Mouse (Mus musculus) liver, adult 2 months (tissue): Measurements from ENCODE around the gene Pnrc2.

Source experiments
- CTCF ChIP-seq: fragments of 200-500 bp; IDR thresholded peaks from 2 replicates; pipeline ENCODE4 v1.5.1; 2011; ENCODE audit warnings: low read depth, low read length, control low read depth
- POLR2A ChIP-seq: fragments of 200-500 bp; IDR thresholded peaks from 2 replicates; pipeline ENCODE4 v1.6.1; 2011; ENCODE audit warnings: low read length, control low read depth; ENCODE audit not compliant: insufficient read depth; ENCODE audit errors: extremely low read depth

- TF ChIP-seq POLR2A (no peak), CTCF (no peak)
Observed at GRCm38 (mm10) chr4:135876583-135877020, 3.0 kb upstream of the Pnrc2 start.
